Mouse (Mus musculus): ENCODE measurements around the gene A1bg.

GRCm38 (mm10) chr15:60925686-60926085 is 2.9 kb upstream of the A1bg start:
- TF ChIP-seq MAX (IDR thresholded peaks at IDR 0.05; ENCODE audit: low read depth) (no peak), MYOG (IDR thresholded peaks at IDR 0.05; ENCODE audit: control insufficient read depth in 1 of 3, insufficient read depth in 1 of 3, insufficient read length in 2 of 3, low read depth in 2 of 3) (no peak), POLR2A (IDR thresholded peaks at IDR 0.05; ENCODE audit: insufficient read length, low read depth) (no peak), MYOD1 (IDR thresholded peaks at IDR 0.05; ENCODE audit: control insufficient read depth in 1 of 3, insufficient read length in 2 of 3, low read depth in 2 of 3) (no peak)
